Comparison of ENCODE assay signal across 26 mouse cellular contexts in genomic region chr12:41096045-41096444, GRCm38 (mm10).
A peak's percentile ranks its signal among the peaks of the same experiment; 100 is the strongest.
DNase-seq lines count a peak whose midpoint lies in the region; ATAC-seq lines count a peak whose summit lies in the region.
"Had no signal": no experiment of that assay in that cellular context is flagged by ENCODE, and none has a peak within 500 bp of the region (broad histone marks: within the 10 kb centered on the region; RNA-seq: fewer than 3 reads in every experiment).

No protein-coding gene starts in this region.

- no peak overlapping the region for H3K4me2 ChIP-seq in neural tube, embryonic 15.5 days
- H3K4me2 ChIP-seq: embryonic facial prominence, embryonic 13.5 days; forebrain, embryonic 12.5 days; heart, embryonic 15.5 days; hindbrain, embryonic 13.5 days; limb, embryonic 13.5 days; liver, embryonic 12.5 days had no signal

- H3K27me3 ChIP-seq in neural tube, embryonic 15.5 days (replicated peaks), result no peaks in the 10 kb centered on the region
- H3K27me3 ChIP-seq: embryonic facial prominence, embryonic 13.5 days; forebrain, embryonic 12.5 days; heart, embryonic 15.5 days; hindbrain, embryonic 13.5 days; limb, embryonic 13.5 days; liver, embryonic 12.5 days; Patski had no signal

- no peaks in the 10 kb centered on the region for H3K36me3 ChIP-seq in neural tube, embryonic 15.5 days
- H3K36me3 ChIP-seq: embryonic facial prominence, embryonic 13.5 days; forebrain, embryonic 12.5 days; G1E; heart, embryonic 15.5 days; hindbrain, embryonic 13.5 days; limb, embryonic 13.5 days; liver, embryonic 12.5 days had no signal

- H3K9me3 ChIP-seq in neural tube, embryonic 15.5 days (replicated peaks), result no peaks in the 10 kb centered on the region
- H3K9me3 ChIP-seq: embryonic facial prominence, embryonic 13.5 days; forebrain, embryonic 12.5 days; G1E; heart, embryonic 15.5 days; hindbrain, embryonic 13.5 days; limb, embryonic 13.5 days; liver, embryonic 12.5 days had no signal

- H3K4me1 ChIP-seq in neural tube, embryonic 15.5 days, result no peaks in the 10 kb centered on the region
- H3K4me1 ChIP-seq: embryonic facial prominence, embryonic 13.5 days; forebrain, embryonic 12.5 days; heart, embryonic 15.5 days; hindbrain, embryonic 13.5 days had no signal

- H3K9ac ChIP-seq in neural tube, embryonic 15.5 days (replicated peaks), result no peak overlapping the region
- H3K9ac ChIP-seq: embryonic facial prominence, embryonic 13.5 days; forebrain, embryonic 12.5 days; heart, embryonic 15.5 days; hindbrain, embryonic 13.5 days; limb, embryonic 13.5 days; liver, embryonic 12.5 days had no signal

- WGBS in neural tube, embryonic 15.5 days, result 67% methylated on average over 4 of the region's 4 CpGs

- peak; percentile 48 for ATAC-seq in activated CD4-positive, CD25-positive, alpha-beta regulatory T cell, adult 4 months
- ATAC-seq in megakaryocyte progenitor cell, adult 5-6 weeks (replicated peaks; ENCODE audit: poor library complexity), result peak; percentile 84
- ATAC-seq in neural tube, embryonic 15.5 days (ENCODE audit: low FRiP score), result no peak
- ATAC-seq: liver, embryonic 12.5 days; midbrain, embryonic 16.5 days; Patski had no signal

- H3K4me3 ChIP-seq in neural tube, embryonic 15.5 days (replicated peaks), result no peak overlapping the region
- H3K4me3 ChIP-seq: embryonic facial prominence, embryonic 13.5 days; erythroblast, embryonic 14.5 days; forebrain, embryonic 12.5 days; heart, embryonic 15.5 days; hindbrain, embryonic 13.5 days; limb, embryonic 13.5 days; liver, embryonic 12.5 days had no signal

- H3K27ac ChIP-seq in neural tube, embryonic 15.5 days (replicated peaks), result no peak overlapping the region
- H3K27ac ChIP-seq: embryonic facial prominence, embryonic 13.5 days; forebrain, embryonic 12.5 days; heart, embryonic 15.5 days; hindbrain, embryonic 13.5 days; limb, embryonic 13.5 days; liver, embryonic 12.5 days had no signal

- intact Hi-C loops in left cerebral cortex, postnatal 25 days (cut with DNase I), result no loop called here

- DNase-seq in spleen, postnatal 36 days (ENCODE audit: low spot score in 2 of 2), result peak; percentile 17 to 18
- no peak for DNase-seq in spleen, adult 12 weeks (ENCODE audit: low spot score)
- no peak for DNase-seq in left cerebral cortex, postnatal 25 days (ENCODE audit: low spot score in 2 of 2)
- DNase-seq in urinary bladder, postnatal 25 days (ENCODE audit: low spot score), result no peak
- DNase-seq: adrenal gland, adult 2 months; cerebellum, adult 11 months; cerebellum, adult 9-11 months; gastrocnemius, postnatal 25 days; heart, postnatal 36 days; kidney, adult 18-20 months; lung, adult 18-20 months; lung, postnatal 10 days; thymus, adult 18-20 months had no signal

Comparison
In these comparisons a context has a peak if more than half of its experiments do, and no peak if none do; other contexts are left out.
1. DNase-seq: peak in spleen, postnatal 36 days (2 of 2); none in spleen, adult 12 weeks (single experiment), left cerebral cortex, postnatal 25 days (0 of 2) and urinary bladder, postnatal 25 days (single experiment).